Mouse (Mus musculus): ENCODE results near the gene Gm17018. TPM values are rescaled to one million over a fixed set of nuclear protein-coding genes. Genes with fewer than 3 reads are reported as not detected.
A peak's percentile ranks its signal among the peaks of the same experiment; 100 is the strongest.

Gm17018 gene
- 27.3 TPM for polyA plus RNA-seq (2012; fragmentation: generic; extraction: Trizol)

- Histone ChIP-seq H3K36me3 (ENCODE audit: control insufficient read depth, insufficient read depth) (no peaks in the 10 kb centered on the region), H3K79me2 (ENCODE audit: control insufficient read depth, insufficient read depth) (peaks cover 4% of the 10 kb centered on the region), H3K4me3 (peak within 1 kb of the TSS; percentile 69), H3K4me2 (ENCODE audit: low read depth) (peak within 1 kb of the TSS; percentile 74), H3K27me3 (ENCODE audit: control insufficient read depth, insufficient read depth, insufficient read length) (no peaks in the 10 kb centered on the region), H3ac (ENCODE audit: control insufficient read depth, insufficient read length) (peak within 1 kb of the TSS; percentile 29)
- TF ChIP-seq CEBPB (IDR thresholded peaks at IDR 0.05; ENCODE audit: insufficient read depth, poor library complexity, severe bottlenecking) (no peak), POLR2AphosphoS2 (IDR thresholded peaks at IDR 0.05; ENCODE audit: insufficient read length, low read depth) (peak; percentile 30), MAX (IDR thresholded peaks at IDR 0.05; ENCODE audit: low read depth) (no peak), REST (IDR thresholded peaks at IDR 0.05; ENCODE audit: insufficient read depth, insufficient read length) (no peak), TCF12 (IDR thresholded peaks at IDR 0.05; ENCODE audit: insufficient read depth, poor library complexity, severe bottlenecking) (no peak), USF1 (IDR thresholded peaks at IDR 0.05; ENCODE audit: low read depth) (no peak), POLR2A (IDR thresholded peaks at IDR 0.05; ENCODE audit: insufficient read length, low read depth) (peak; percentile 49), E2F4 (IDR thresholded peaks at IDR 0.05; ENCODE audit: insufficient read depth) (peak; percentile 38), TCF3 (IDR thresholded peaks at IDR 0.05; ENCODE audit: insufficient read length, low read depth) (no peak), MYOD1 (IDR thresholded peaks at IDR 0.05; ENCODE audit: control insufficient read depth in 1 of 3, insufficient read length in 2 of 3, low read depth in 2 of 3) (peak in 2 of 3 experiments; percentile 49 to 67), MYOG (IDR thresholded peaks at IDR 0.05; ENCODE audit: control insufficient read depth in 1 of 3, insufficient read depth in 1 of 3, insufficient read length in 2 of 3, low read depth in 2 of 3) (peak in 2 of 3 experiments; percentile 47 to 65), SRF (IDR thresholded peaks at IDR 0.05; ENCODE audit: control insufficient read depth, insufficient read length, low read depth) (no peak)
Measured at GRCm38 (mm10) chr19:45560153-45560890, at the start of gene Gm17018, which contains the start of gene Poll. TSS of gene Gm17018 (plus strand) at chr19:45560615. TSS of gene Poll (minus strand) at chr19:45560531.

DNA sequence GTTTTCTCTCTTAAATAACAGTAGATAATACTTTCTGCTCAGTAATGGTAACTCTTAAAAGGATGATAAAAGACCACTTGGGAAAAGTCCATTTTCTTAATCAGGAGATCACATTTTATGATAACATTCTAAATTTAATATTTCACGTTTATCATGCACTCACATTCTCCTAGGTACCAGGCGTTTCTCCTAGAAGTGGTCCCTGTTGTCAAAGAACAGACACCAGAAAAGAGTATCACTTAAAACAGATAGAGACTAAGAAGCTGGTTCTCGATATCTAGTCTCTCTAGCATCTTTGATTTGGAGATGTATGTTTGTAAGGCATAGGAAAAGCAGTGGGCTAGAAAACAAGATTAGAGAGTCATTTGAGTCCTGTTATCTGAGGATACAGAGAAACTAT is 49.7 kb upstream of the Gm17018 start:
- H3K36me3 ChIP-seq (ENCODE audit: control insufficient read depth, insufficient read depth): no peaks in the 10 kb centered on the region
- no peak overlapping the region for H3ac ChIP-seq (ENCODE audit: control insufficient read depth, insufficient read length)

GRCm38 (mm10) chr19:45511406-45511805 is 49.0 kb upstream of the Gm17018 start:
- H3K36me3 ChIP-seq (ENCODE audit: control insufficient read depth, insufficient read depth): no peaks in the 10 kb centered on the region
- no peaks in the 10 kb centered on the region for H3K79me2 ChIP-seq (ENCODE audit: control insufficient read depth, insufficient read depth)
- H3K4me3 ChIP-seq: no peak overlapping the region
- TF ChIP-seq TCF12 (IDR thresholded peaks at IDR 0.05; ENCODE audit: insufficient read depth, poor library complexity, severe bottlenecking) (no peak), USF1 (IDR thresholded peaks at IDR 0.05; ENCODE audit: low read depth) (no peak), TCF3 (IDR thresholded peaks at IDR 0.05; ENCODE audit: insufficient read length, low read depth) (no peak), MYOG (IDR thresholded peaks at IDR 0.05; ENCODE audit: control insufficient read depth in 1 of 3, insufficient read depth in 1 of 3, insufficient read length in 2 of 3, low read depth in 2 of 3) (no peak), POLR2A (IDR thresholded peaks at IDR 0.05; ENCODE audit: insufficient read length, low read depth) (no peak), SRF (IDR thresholded peaks at IDR 0.05; ENCODE audit: control insufficient read depth, insufficient read length, low read depth) (no peak), REST (IDR thresholded peaks at IDR 0.05; ENCODE audit: insufficient read depth, insufficient read length) (no peak), POLR2AphosphoS2 (IDR thresholded peaks at IDR 0.05; ENCODE audit: insufficient read length, low read depth) (no peak), MAX (IDR thresholded peaks at IDR 0.05; ENCODE audit: low read depth) (no peak), MYOD1 (IDR thresholded peaks at IDR 0.05; ENCODE audit: control insufficient read depth in 1 of 3, insufficient read length in 2 of 3, low read depth in 2 of 3) (no peak), CEBPB (IDR thresholded peaks at IDR 0.05; ENCODE audit: insufficient read depth, poor library complexity, severe bottlenecking) (no peak), E2F4 (IDR thresholded peaks at IDR 0.05; ENCODE audit: insufficient read depth) (no peak)
- H3ac ChIP-seq (ENCODE audit: control insufficient read depth, insufficient read length): no peak overlapping the region
- no peaks in the 10 kb centered on the region for H3K27me3 ChIP-seq (ENCODE audit: control insufficient read depth, insufficient read depth, insufficient read length)
- no peak overlapping the region for H3K4me2 ChIP-seq (ENCODE audit: low read depth)

More for the DNA sequence above, 49.7 kb upstream of the Gm17018 start:
- H3K4me2 ChIP-seq (ENCODE audit: low read depth): no peak overlapping the region
- H3K79me2 ChIP-seq (ENCODE audit: control insufficient read depth, insufficient read depth): no peaks in the 10 kb centered on the region
- TF ChIP-seq SRF (IDR thresholded peaks at IDR 0.05; ENCODE audit: control insufficient read depth, insufficient read length, low read depth) (no peak), TCF3 (IDR thresholded peaks at IDR 0.05; ENCODE audit: insufficient read length, low read depth) (no peak), CEBPB (IDR thresholded peaks at IDR 0.05; ENCODE audit: insufficient read depth, poor library complexity, severe bottlenecking) (no peak), MAX (IDR thresholded peaks at IDR 0.05; ENCODE audit: low read depth) (no peak), USF1 (IDR thresholded peaks at IDR 0.05; ENCODE audit: low read depth) (no peak), REST (IDR thresholded peaks at IDR 0.05; ENCODE audit: insufficient read depth, insufficient read length) (no peak), MYOD1 (IDR thresholded peaks at IDR 0.05; ENCODE audit: control insufficient read depth in 1 of 3, insufficient read length in 2 of 3, low read depth in 2 of 3) (no peak), POLR2AphosphoS2 (IDR thresholded peaks at IDR 0.05; ENCODE audit: insufficient read length, low read depth) (no peak), POLR2A (IDR thresholded peaks at IDR 0.05; ENCODE audit: insufficient read length, low read depth) (no peak)
- no peak overlapping the region for H3K4me3 ChIP-seq
- H3K27me3 ChIP-seq (ENCODE audit: control insufficient read depth, insufficient read depth, insufficient read length): no peaks in the 10 kb centered on the region

- no peak overlapping the region for H3K4me2 ChIP-seq (ENCODE audit: low read depth)
- no peak overlapping the region for H3ac ChIP-seq (ENCODE audit: control insufficient read depth, insufficient read length)
- no peak overlapping the region for H3K4me3 ChIP-seq
- TF ChIP-seq TCF12 (IDR thresholded peaks at IDR 0.05; ENCODE audit: insufficient read depth, poor library complexity, severe bottlenecking): no peak
- TF ChIP-seq REST (IDR thresholded peaks at IDR 0.05; ENCODE audit: insufficient read depth, insufficient read length): no peak
- no peak for TF ChIP-seq MAX (IDR thresholded peaks at IDR 0.05; ENCODE audit: low read depth)
- no peak for TF ChIP-seq USF1 (IDR thresholded peaks at IDR 0.05; ENCODE audit: low read depth)
- H3K36me3 ChIP-seq (ENCODE audit: control insufficient read depth, insufficient read depth): no peaks in the 10 kb centered on the region
- no peaks in the 10 kb centered on the region for H3K27me3 ChIP-seq (ENCODE audit: control insufficient read depth, insufficient read depth, insufficient read length)
- no peaks in the 10 kb centered on the region for H3K79me2 ChIP-seq (ENCODE audit: control insufficient read depth, insufficient read depth)
Measured at GRCm38 (mm10) chr19:45515341-45515740, 45.1 kb upstream of the Gm17018 start.

All from myocyte (in vitro differentiated cells).